Mouse (Mus musculus): ENCODE measurements around the gene Cyp11a1. TPM values are rescaled to one million over a fixed set of nuclear protein-coding genes. Genes with fewer than 3 reads are reported as not detected.

Cyp11a1 gene
- polyA plus RNA-seq, 1 experiment from 2014 or later, result 2.3 TPM

Other genes starting within 250 kb of the Cyp11a1 start
- gene Clk3, start 240.6 kb upstream of the Cyp11a1 start, polyA plus RNA-seq (2015; fragmentation: Nextera tagmentation; extraction: Ambion mirVana), result 65.5 and 67.0 TPM in 2 replicates
- 7.7 and 8.5 TPM in 2 replicates for gene Arid3b, start 169.6 kb upstream of the Cyp11a1 start, polyA plus RNA-seq (2015; fragmentation: Nextera tagmentation; extraction: Ambion mirVana)
- 164 and 172 TPM in 2 replicates for gene Ubl7, start 95.4 kb upstream of the Cyp11a1 start, polyA plus RNA-seq (2015; fragmentation: Nextera tagmentation; extraction: Ambion mirVana)
- gene Sema7a, start 66.3 kb upstream of the Cyp11a1 start, polyA plus RNA-seq (2015; fragmentation: Nextera tagmentation; extraction: Ambion mirVana), result 2.5 and 3.7 TPM in 2 replicates
- 16.0 and 17.5 TPM in 2 replicates for gene Stra6, start 57.4 kb downstream of the Cyp11a1 start, polyA plus RNA-seq (2015; fragmentation: Nextera tagmentation; extraction: Ambion mirVana)
- 0.38 and 0.58 TPM in 2 replicates for gene Ccdc33, start 112.4 kb downstream of the Cyp11a1 start, polyA plus RNA-seq (2015; fragmentation: Nextera tagmentation; extraction: Ambion mirVana)
- 37.1 and 44.2 TPM in 2 replicates for gene Islr, start 197.9 kb downstream of the Cyp11a1 start, polyA plus RNA-seq (2015; fragmentation: Nextera tagmentation; extraction: Ambion mirVana)
- gene Islr2, start 197.9 kb downstream of the Cyp11a1 start, polyA plus RNA-seq (2015; fragmentation: Nextera tagmentation; extraction: Ambion mirVana), result 20.1 and 27.6 TPM in 2 replicates
- 4.3 and 5.2 TPM in 2 replicates for gene Pml, start 243.4 kb downstream of the Cyp11a1 start, polyA plus RNA-seq (2015; fragmentation: Nextera tagmentation; extraction: Ambion mirVana)
- gene Stoml1, start 246.8 kb downstream of the Cyp11a1 start, polyA plus RNA-seq (2015; fragmentation: Nextera tagmentation; extraction: Ambion mirVana), result 123 and 126 TPM in 2 replicates

Data from hindbrain, embryonic 15.5 days (tissue).